Mouse (Mus musculus) cerebellum, adult 2 months (tissue): Measurements from ENCODE around the gene Ppp3ca.

Source experiments
- CTCF ChIP-seq: fragments of 200-500 bp; IDR thresholded peaks from 2 replicates; pipeline ENCODE4 v1.5.1; 2011; ENCODE audit warnings: low read depth, mild to moderate bottlenecking, control low read depth, low read length, moderate library complexity, borderline replicate concordance; ENCODE audit not compliant: insufficient read depth
- POLR2A ChIP-seq: fragments of 200-500 bp; IDR thresholded peaks from 2 replicates; pipeline ENCODE4 v1.6.1; 2011; ENCODE audit warnings: low read length, control low read depth, borderline replicate concordance; ENCODE audit not compliant: insufficient read depth

DNA sequence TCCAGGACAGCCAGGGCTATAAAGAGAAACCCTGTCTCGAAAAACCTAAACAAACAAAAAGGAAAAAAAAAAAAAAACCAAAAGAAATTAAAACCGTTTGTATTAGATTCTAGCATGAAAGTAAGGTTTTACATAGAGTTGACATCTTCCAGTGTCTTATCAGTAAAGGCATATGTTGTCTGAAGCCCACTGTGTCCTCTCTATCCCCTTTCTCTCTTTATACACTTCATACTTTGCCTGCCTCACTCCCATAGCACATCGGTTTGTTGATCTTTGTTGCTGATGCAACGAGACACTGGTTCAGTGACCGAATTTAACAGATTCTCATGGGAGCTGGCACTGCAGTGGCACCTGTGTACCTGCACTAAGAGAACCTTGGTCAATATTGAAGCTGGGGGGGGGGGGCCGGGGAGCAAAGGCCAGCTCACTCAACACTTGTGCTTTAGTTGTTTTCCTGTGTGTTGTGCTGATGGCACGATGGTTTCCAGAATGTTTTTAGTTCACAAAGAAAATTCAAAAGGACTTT, 66.9 kb downstream of the Ppp3ca start:
- TF ChIP-seq CTCF (no peak), POLR2A (no peak)
